Mouse (Mus musculus) heart, postnatal 0 days (tissue): Measurements from ENCODE around the gene S100b.

ENCODE experiments used
- CTCF ChIP-seq: IDR thresholded peaks from 2 replicates; pipeline ENCODE4 v1.5.1; 2016; ENCODE audit warnings: antibody characterized with exemption, control low read depth, low read depth
- EP300 ChIP-seq: IDR thresholded peaks from 2 replicates; pipeline ENCODE4 v1.6.1; 2016; ENCODE audit warnings: antibody characterized with exemption, low read depth

DNA sequence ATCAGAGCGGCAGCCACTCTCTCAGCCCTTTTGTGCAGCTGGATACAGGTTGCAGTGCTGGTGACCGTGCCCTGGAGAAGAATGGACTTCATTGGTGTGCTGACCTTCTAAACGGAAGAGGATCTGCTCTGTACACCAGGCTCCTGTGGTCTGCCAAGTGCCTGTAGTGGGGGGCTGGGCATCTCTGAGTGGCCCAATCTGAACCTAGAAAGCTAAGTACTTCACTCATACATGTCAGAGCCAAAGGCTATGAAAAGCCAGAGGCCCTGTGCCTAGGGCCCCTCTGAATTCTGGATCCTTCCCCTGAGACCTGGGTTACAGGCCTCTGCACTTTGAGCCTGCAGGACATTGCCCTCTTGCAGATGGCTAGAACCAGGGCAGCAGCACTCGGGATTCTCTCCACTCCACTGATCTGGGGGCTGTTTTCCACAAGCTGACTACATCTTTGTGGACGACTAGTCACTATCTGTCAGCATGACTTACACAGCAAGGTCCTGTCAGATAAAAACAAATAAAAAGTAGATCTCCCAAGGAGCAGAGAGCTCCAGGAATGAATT is 25.0 kb downstream of the S100b start:
- TF ChIP-seq CTCF (no peak), EP300 (no peak)
